Mouse (Mus musculus): Measurements from ENCODE around the gene Spag4. TPM values are rescaled to one million over a fixed set of nuclear protein-coding genes. Genes with fewer than 3 reads are reported as not detected.
A peak's percentile ranks its signal among the peaks of the same experiment; 100 is the strongest.
"Not testable (repeated sequence)": the region's sequence is repeated elsewhere in the genome, so short reads cannot be mapped to it uniquely, and the experiment has no call there.

Spag4 gene
- polyA plus RNA-seq, 1 experiment from 2014 or later: 3.1 TPM

- peak overlapping the region; percentile 97 for H3K4me3 ChIP-seq (ENCODE audit: low read depth, low read length)
- not testable (repeated sequence) for H3K27me3 ChIP-seq (ENCODE audit: control insufficient read depth, insufficient read depth, low read length); H3K9me3 ChIP-seq (ENCODE audit: control insufficient read depth, low read depth, low read length); H3K4me1 ChIP-seq (ENCODE audit: control insufficient read depth, insufficient read depth, low read length); H3K36me3 ChIP-seq (ENCODE audit: control insufficient read depth, insufficient read depth, low read length); ATAC-seq (ENCODE audit: insufficient number of reproducible peaks, insufficient read depth, low FRiP score, low read depth)
- peak overlapping the region; percentile 99; the same call in 1 of the 2 replicates for H3K9ac ChIP-seq (replicated peaks; ENCODE audit: low read depth, low read length)
- H3K4me2 ChIP-seq (replicated peaks; ENCODE audit: low read depth, low read length): peak overlapping the region; percentile 44
- peak overlapping the region; percentile 90; the same call in 1 of the 2 replicates for H3K27ac ChIP-seq (ENCODE audit: low read length)
- 20% methylated on average over 5 of the region's 5 CpGs for WGBS
These were observed 47.1 kb downstream of the Spag4 start for GRCm38 (mm10) chr2:156112080-156112423.

- no peak overlapping the region for H3K9ac ChIP-seq (replicated peaks; ENCODE audit: low read depth, low read length)
- no peaks in the 10 kb centered on the region for H3K9me3 ChIP-seq (ENCODE audit: control insufficient read depth, low read depth, low read length)
- H3K4me1 ChIP-seq (ENCODE audit: control insufficient read depth, insufficient read depth, low read length): no peaks in the 10 kb centered on the region
- no peak for ATAC-seq (ENCODE audit: insufficient number of reproducible peaks, insufficient read depth, low FRiP score, low read depth)
- no peak overlapping the region for H3K4me3 ChIP-seq (ENCODE audit: low read depth, low read length)
- H3K27me3 ChIP-seq (ENCODE audit: control insufficient read depth, insufficient read depth, low read length): no peaks in the 10 kb centered on the region
- H3K27ac ChIP-seq (ENCODE audit: low read length): no peak overlapping the region
- no peak overlapping the region for H3K4me2 ChIP-seq (replicated peaks; ENCODE audit: low read depth, low read length)
- no peaks in the 10 kb centered on the region; the same call in 1 of the 2 replicates for H3K36me3 ChIP-seq (ENCODE audit: control insufficient read depth, insufficient read depth, low read length)
These were observed 54.6 kb downstream of the Spag4 start for GRCm38 (mm10) chr2:156119566-156119965.

Other genes with a start within 250 kb of the Spag4 start
- 12.8 and 15.0 TPM in 2 replicates for gene BC029722, start 245.7 kb upstream of the Spag4 start, polyA plus RNA-seq (2014; fragmentation: Nextera tagmentation; extraction: Ambion mirVana)
- 173 and 200 TPM in 2 replicates for gene Eif6, start 238.2 kb upstream of the Spag4 start, polyA plus RNA-seq (2014; fragmentation: Nextera tagmentation; extraction: Ambion mirVana)
- gene Fam83c, start 230.3 kb upstream of the Spag4 start, polyA plus RNA-seq (2014; fragmentation: Nextera tagmentation; extraction: Ambion mirVana): 2.3 and 3.1 TPM in 2 replicates
- gene Uqcc1, start 134.9 kb upstream of the Spag4 start, polyA plus RNA-seq (2014; fragmentation: Nextera tagmentation; extraction: Ambion mirVana): 56.3 and 64.4 TPM in 2 replicates
- gene Gm15557, start 124.4 kb upstream of the Spag4 start, polyA plus RNA-seq (2014; fragmentation: Nextera tagmentation; extraction: Ambion mirVana): not detected in 2 replicates
- 1.2 and 1.3 TPM in 2 replicates for gene Gdf5, start 119.8 kb upstream of the Spag4 start, polyA plus RNA-seq (2014; fragmentation: Nextera tagmentation; extraction: Ambion mirVana)
- 22.6 and 27.8 TPM in 2 replicates for gene Cep250, start 108.7 kb upstream of the Spag4 start, polyA plus RNA-seq (2014; fragmentation: Nextera tagmentation; extraction: Ambion mirVana)
- 2.1 and 2.2 TPM in 2 replicates for gene 6430550D23Rik, start 57.2 kb upstream of the Spag4 start, polyA plus RNA-seq (2014; fragmentation: Nextera tagmentation; extraction: Ambion mirVana)
- 264 and 266 TPM in 2 replicates for gene Ergic3, start 57.1 kb upstream of the Spag4 start, polyA plus RNA-seq (2014; fragmentation: Nextera tagmentation; extraction: Ambion mirVana)
- gene Fer1l4, start 12.2 kb upstream of the Spag4 start, polyA plus RNA-seq (2014; fragmentation: Nextera tagmentation; extraction: Ambion mirVana): 0.78 and 1.6 TPM in 2 replicates
- 59.5 and 60.1 TPM in 2 replicates for gene Cpne1, start 46.8 kb downstream of the Spag4 start, polyA plus RNA-seq (2014; fragmentation: Nextera tagmentation; extraction: Ambion mirVana)
- gene Rbm12, start 46.8 kb downstream of the Spag4 start, polyA plus RNA-seq (2014; fragmentation: Nextera tagmentation; extraction: Ambion mirVana): 30.1 and 31.5 TPM in 2 replicates
- gene Gm28036, start 61.9 kb downstream of the Spag4 start, polyA plus RNA-seq (2014; fragmentation: Nextera tagmentation; extraction: Ambion mirVana): 11.0 and 17.6 TPM in 2 replicates
- 380 and 418 TPM in 2 replicates for gene Romo1, start 78.9 kb downstream of the Spag4 start, polyA plus RNA-seq (2014; fragmentation: Nextera tagmentation; extraction: Ambion mirVana)
- gene Nfs1, start 79.0 kb downstream of the Spag4 start, polyA plus RNA-seq (2014; fragmentation: Nextera tagmentation; extraction: Ambion mirVana): 41.5 and 44.6 TPM in 2 replicates
- gene Rbm39, start 115.1 kb downstream of the Spag4 start, polyA plus RNA-seq (2014; fragmentation: Nextera tagmentation; extraction: Ambion mirVana): 754 and 766 TPM in 2 replicates
- gene Phf20, start 131.3 kb downstream of the Spag4 start, polyA plus RNA-seq (2014; fragmentation: Nextera tagmentation; extraction: Ambion mirVana): 80.6 and 93.0 TPM in 2 replicates
- 3.4 and 4.5 TPM in 2 replicates for gene Cnbd2, start 247.1 kb downstream of the Spag4 start, polyA plus RNA-seq (2014; fragmentation: Nextera tagmentation; extraction: Ambion mirVana)
- 61.0 and 62.5 TPM in 2 replicates for gene Scand1, start 247.5 kb downstream of the Spag4 start, polyA plus RNA-seq (2014; fragmentation: Nextera tagmentation; extraction: Ambion mirVana)